ENCODE assay signal across 8 mouse cellular contexts in genomic region chr3:101398877-101399276, GRCm38 (mm10). TPM values are rescaled to one million over a fixed set of nuclear protein-coding genes. Genes with fewer than 3 reads are reported as not detected.
DNase-seq lines count a peak whose midpoint lies in the region; ATAC-seq and TF ChIP-seq lines count a peak whose summit lies in the region.
"Had no signal": no experiment of that assay in that cellular context is flagged by ENCODE, and none has a peak within 500 bp of the region (broad histone marks: within the 10 kb centered on the region; RNA-seq: fewer than 3 reads in every experiment).

No protein-coding gene starts in this region.

- no peak overlapping the region for H3ac ChIP-seq in myocyte (ENCODE audit: control insufficient read depth, insufficient read length)

- peak overlapping the region; percentile 85 for H3K27ac ChIP-seq in kidney, embryonic 16.5 days (ENCODE audit: low read length)
- peak overlapping the region; percentile 98 for H3K27ac ChIP-seq in embryonic facial prominence, embryonic 12.5 days
- peak overlapping the region; percentile 79 for H3K27ac ChIP-seq in hindbrain, embryonic 12.5 days
- no peak overlapping the region for H3K27ac ChIP-seq in left cerebral cortex, adult 2 months
- H3K27ac ChIP-seq: layer of hippocampus, adult 2 months had no signal

- H3K9ac ChIP-seq in kidney, embryonic 16.5 days (replicated peaks; ENCODE audit: low read length): no peak overlapping the region
- no peak overlapping the region for H3K9ac ChIP-seq in embryonic facial prominence, embryonic 12.5 days
- H3K9ac ChIP-seq in hindbrain, embryonic 12.5 days: no peak overlapping the region

- H3K36me3 ChIP-seq in kidney, embryonic 16.5 days (ENCODE audit: insufficient read depth, low read length): no peaks in the 10 kb centered on the region
- H3K36me3 ChIP-seq in embryonic facial prominence, embryonic 12.5 days: no peaks in the 10 kb centered on the region
- H3K36me3 ChIP-seq in hindbrain, embryonic 12.5 days: no peaks in the 10 kb centered on the region
- H3K36me3 ChIP-seq in myocyte (ENCODE audit: control insufficient read depth, insufficient read depth): no peaks in the 10 kb centered on the region

- no peak for TF ChIP-seq POLR2A in myocyte (IDR thresholded peaks at IDR 0.05; ENCODE audit: insufficient read length, low read depth)

- H3K9me3 ChIP-seq in kidney, embryonic 16.5 days (ENCODE audit: low read length): no peaks in the 10 kb centered on the region
- H3K9me3 ChIP-seq in embryonic facial prominence, embryonic 12.5 days: no peaks in the 10 kb centered on the region
- no peaks in the 10 kb centered on the region for H3K9me3 ChIP-seq in hindbrain, embryonic 12.5 days (replicated peaks)

- no peaks in the 10 kb centered on the region for H3K79me2 ChIP-seq in myocyte (ENCODE audit: control insufficient read depth, insufficient read depth)

- WGBS in kidney, embryonic 16.5 days: 42% methylated on average over 2 of the region's 2 CpGs
- WGBS in embryonic facial prominence, embryonic 12.5 days: 27% methylated on average over 2 of the region's 2 CpGs
- 50% methylated on average over 2 of the region's 2 CpGs for WGBS in hindbrain, embryonic 12.5 days

- ATAC-seq in kidney, embryonic 16.5 days (ENCODE audit: low FRiP score, low TSS enrichment): no peak
- ATAC-seq in embryonic facial prominence, embryonic 12.5 days (ENCODE audit: insufficient number of reproducible peaks, insufficient read depth, low FRiP score, low TSS enrichment): no peak
- ATAC-seq in hindbrain, embryonic 12.5 days (ENCODE audit: low FRiP score): no peak

- no peak for DNase-seq in kidney, postnatal 36 days
- DNase-seq in frontal cortex, postnatal 10 days (ENCODE audit: low spot score in 2 of 2): no peak
- no peak for DNase-seq in left cerebral cortex, adult 2 months (ENCODE audit: extremely low spot score in 1 of 2, low spot score in 2 of 2)

- no peaks in the 10 kb centered on the region for H3K27me3 ChIP-seq in kidney, embryonic 16.5 days (ENCODE audit: insufficient read depth, low read length)
- no peaks in the 10 kb centered on the region for H3K27me3 ChIP-seq in embryonic facial prominence, embryonic 12.5 days
- H3K27me3 ChIP-seq in hindbrain, embryonic 12.5 days: no peaks in the 10 kb centered on the region
- H3K27me3 ChIP-seq in myocyte (ENCODE audit: control insufficient read depth, insufficient read depth, insufficient read length): no peaks in the 10 kb centered on the region

- intact Hi-C loops in left cerebral cortex, adult 2 months (cut with DNase I): no loop called here

- H3K4me1 ChIP-seq in kidney, embryonic 16.5 days (ENCODE audit: insufficient read depth, low read length): peaks cover 70% of the 10 kb centered on the region
- H3K4me1 ChIP-seq in embryonic facial prominence, embryonic 12.5 days: peaks cover 87% of the 10 kb centered on the region
- peaks cover 66% of the 10 kb centered on the region for H3K4me1 ChIP-seq in hindbrain, embryonic 12.5 days

- 0 out of 2 replicates have a peak overlapping the region, but pooled peaks have one; percentile 19 for H3K4me2 ChIP-seq in kidney, embryonic 16.5 days (replicated peaks; ENCODE audit: low read depth, low read length)
- peak overlapping the region; percentile 22 for H3K4me2 ChIP-seq in embryonic facial prominence, embryonic 12.5 days (replicated peaks)
- H3K4me2 ChIP-seq in hindbrain, embryonic 12.5 days (replicated peaks): 0 out of 2 replicates have a peak overlapping the region, but pooled peaks have one; percentile 11
- H3K4me2 ChIP-seq in myocyte (ENCODE audit: low read depth): peak overlapping the region; percentile 3

- H3K4me3 ChIP-seq in kidney, embryonic 16.5 days (ENCODE audit: low read length): no peak overlapping the region
- H3K4me3 ChIP-seq in embryonic facial prominence, embryonic 12.5 days: no peak overlapping the region
- H3K4me3 ChIP-seq in hindbrain, embryonic 12.5 days: no peak overlapping the region
- H3K4me3 ChIP-seq in myocyte: no peak overlapping the region
- no peak overlapping the region for H3K4me3 ChIP-seq in left cerebral cortex, adult 2 months
- H3K4me3 ChIP-seq: layer of hippocampus, adult 2 months had no signal

- TF ChIP-seq CTCF in left cerebral cortex, adult 2 months (IDR thresholded peaks at IDR 0.05): no peak

TF ChIP-seq in myocyte, 11 proteins besides CTCF, POLR2A, EP300 and RAD21:
- TF ChIP-seq MYOG (IDR thresholded peaks at IDR 0.05; ENCODE audit: control insufficient read depth in 1 of 3, insufficient read depth in 1 of 3, insufficient read length in 2 of 3, low read depth in 2 of 3) (no peak), USF1 (IDR thresholded peaks at IDR 0.05; ENCODE audit: low read depth) (no peak), TCF3 (IDR thresholded peaks at IDR 0.05; ENCODE audit: insufficient read length, low read depth) (no peak), MAX (IDR thresholded peaks at IDR 0.05; ENCODE audit: low read depth) (no peak), E2F4 (IDR thresholded peaks at IDR 0.05; ENCODE audit: insufficient read depth) (no peak), CEBPB (IDR thresholded peaks at IDR 0.05; ENCODE audit: insufficient read depth, poor library complexity, severe bottlenecking) (no peak), MYOD1 (IDR thresholded peaks at IDR 0.05; ENCODE audit: control insufficient read depth in 1 of 3, insufficient read length in 2 of 3, low read depth in 2 of 3) (no peak), SRF (IDR thresholded peaks at IDR 0.05; ENCODE audit: control insufficient read depth, insufficient read length, low read depth) (no peak), REST (IDR thresholded peaks at IDR 0.05; ENCODE audit: insufficient read depth, insufficient read length) (no peak), POLR2AphosphoS2 (IDR thresholded peaks at IDR 0.05; ENCODE audit: insufficient read length, low read depth) (no peak), TCF12 (IDR thresholded peaks at IDR 0.05; ENCODE audit: insufficient read depth, poor library complexity, severe bottlenecking) (no peak)

RNA-seq across cellular contexts. Expression of gene Igsf3, which starts 22.0 kb away (rescaled TPM):
- polyA plus RNA-seq in kidney, embryonic 16.5 days (2015; fragmentation: Nextera tagmentation; extraction: Ambion mirVana): 24.8 and 26.1 TPM in 2 replicates
- 92.3 and 93.3 TPM in 2 replicates for polyA plus RNA-seq in embryonic facial prominence, embryonic 12.5 days (2016; fragmentation: Nextera tagmentation; extraction: Ambion mirVana)
- polyA plus RNA-seq in hindbrain, embryonic 12.5 days (2016; fragmentation: Nextera tagmentation; extraction: Ambion mirVana): 61.9 and 66.4 TPM in 2 replicates
- polyA plus RNA-seq in myocyte (2012; fragmentation: generic; extraction: Trizol): 8.9 TPM
- 10 to 100 TPM; 22.0 to 23.7 TPM for total RNA-seq in left cerebral cortex, adult 2 months (2021)
